In genomic region chr1:93173665-93174064, GRCm38 (mm10) we compare ENCODE assay signal across 19 mouse cellular contexts. TPM values are rescaled to one million over a fixed set of nuclear protein-coding genes. Genes with fewer than 3 reads are reported as not detected.
DNase-seq lines count a peak whose midpoint lies in the region; ATAC-seq and TF ChIP-seq lines count a peak whose summit lies in the region.
"Had no signal": no experiment of that assay in that cellular context is flagged by ENCODE, and none has a peak within 500 bp of the region (broad histone marks: within the 10 kb centered on the region; RNA-seq: fewer than 3 reads in every experiment).

No protein-coding gene starts in this region.

- peak overlapping the region; percentile 45 for H3K27ac ChIP-seq in embryonic fibroblast, embryonic 13.5 days (ENCODE audit: insufficient read depth, low read length)
- H3K27ac ChIP-seq in stomach, embryonic 16.5 days (ENCODE audit: low read length) = peak overlapping the region; percentile 46
- no peak overlapping the region for H3K27ac ChIP-seq in kidney, embryonic 15.5 days
- H3K27ac ChIP-seq: embryonic facial prominence, embryonic 15.5 days; forebrain, embryonic 12.5 days; heart, embryonic 10.5 days; hindbrain, embryonic 14.5 days; liver, embryonic 13.5 days; midbrain, embryonic 15.5 days; neural tube, embryonic 13.5 days had no signal

- H3K79me3 ChIP-seq in C2C12 (ENCODE audit: low read depth) = no peaks in the 10 kb centered on the region

- no peak overlapping the region for H3K4me2 ChIP-seq in stomach, embryonic 16.5 days (ENCODE audit: low read depth, low read length)
- H3K4me2 ChIP-seq in kidney, embryonic 15.5 days = no peak overlapping the region
- H3K4me2 ChIP-seq: embryonic facial prominence, embryonic 15.5 days; forebrain, embryonic 12.5 days; hindbrain, embryonic 14.5 days; liver, embryonic 13.5 days; midbrain, embryonic 15.5 days; neural tube, embryonic 13.5 days had no signal

- ATAC-seq in stomach, embryonic 16.5 days (ENCODE audit: insufficient read depth, low FRiP score) = no peak
- ATAC-seq in kidney, embryonic 15.5 days (replicated peaks; ENCODE audit: low FRiP score) = no peak

- H3K4me3 ChIP-seq in C2C12 (ENCODE audit: insufficient read depth, poor library complexity, severe bottlenecking) = no peak overlapping the region
- H3K4me3 ChIP-seq in embryonic fibroblast, embryonic 13.5 days (ENCODE audit: insufficient read depth, low read length) = no peak overlapping the region
- H3K4me3 ChIP-seq in stomach, embryonic 16.5 days (replicated peaks; ENCODE audit: low read length) = no peak overlapping the region
- H3K4me3 ChIP-seq in kidney, embryonic 15.5 days (replicated peaks) = no peak overlapping the region
- H3K4me3 ChIP-seq: embryonic facial prominence, embryonic 15.5 days; forebrain, embryonic 12.5 days; heart, embryonic 10.5 days; liver, embryonic 13.5 days; midbrain, embryonic 15.5 days; neural tube, embryonic 13.5 days had no signal

- TF ChIP-seq POLR2A in embryonic fibroblast, embryonic 13.5 days (IDR thresholded peaks at IDR 0.05; ENCODE audit: low read depth, low read length) = no peak

- no peak for TF ChIP-seq CTCF in C2C12 (IDR thresholded peaks at IDR 0.05; ENCODE audit: control insufficient read depth, insufficient read depth, insufficient read length)
- no peak for TF ChIP-seq CTCF in embryonic fibroblast, embryonic 13.5 days (IDR thresholded peaks at IDR 0.05; ENCODE audit: borderline replicate concordance, insufficient read depth, low read length)

- H3ac ChIP-seq in C2C12 (ENCODE audit: control insufficient read depth, insufficient read length, low read depth) = no peak overlapping the region

- H3K9ac ChIP-seq in stomach, embryonic 16.5 days (ENCODE audit: low read length) = no peak overlapping the region
- no peak overlapping the region for H3K9ac ChIP-seq in kidney, embryonic 15.5 days
- H3K9ac ChIP-seq: embryonic facial prominence, embryonic 15.5 days; forebrain, embryonic 12.5 days; hindbrain, embryonic 14.5 days; liver, embryonic 13.5 days; midbrain, embryonic 15.5 days; neural tube, embryonic 13.5 days had no signal

- WGBS in stomach, embryonic 16.5 days = 60% methylated on average over 4 of the region's 4 CpGs
- WGBS in kidney, embryonic 15.5 days = 76% methylated on average over 4 of the region's 4 CpGs

- H3K4me1 ChIP-seq in embryonic fibroblast, embryonic 13.5 days (ENCODE audit: control insufficient read depth, insufficient read depth, low read length) = peaks cover 16% of the 10 kb centered on the region
- peaks cover 14% of the 10 kb centered on the region for H3K4me1 ChIP-seq in stomach, embryonic 16.5 days (ENCODE audit: control insufficient read depth, insufficient read depth, low read length)
- H3K4me1 ChIP-seq in kidney, embryonic 15.5 days = peaks cover 31% of the 10 kb centered on the region

- H3K9me3 ChIP-seq in stomach, embryonic 16.5 days (replicated peaks; ENCODE audit: control insufficient read depth, low read length) = no peaks in the 10 kb centered on the region
- no peaks in the 10 kb centered on the region for H3K9me3 ChIP-seq in kidney, embryonic 15.5 days (replicated peaks)
- H3K9me3 ChIP-seq: embryonic facial prominence, embryonic 15.5 days; forebrain, embryonic 12.5 days; heart, embryonic 10.5 days; liver, embryonic 13.5 days; midbrain, embryonic 15.5 days; neural tube, embryonic 13.5 days had no signal

- no peaks in the 10 kb centered on the region for H3K79me2 ChIP-seq in C2C12 (ENCODE audit: control insufficient read depth, insufficient read depth)

- H3K36me3 ChIP-seq in C2C12 (ENCODE audit: control insufficient read depth, insufficient read depth) = no peaks in the 10 kb centered on the region
- no peaks in the 10 kb centered on the region for H3K36me3 ChIP-seq in stomach, embryonic 16.5 days (ENCODE audit: control insufficient read depth, insufficient read depth, low read length)
- H3K36me3 ChIP-seq in kidney, embryonic 15.5 days = no peaks in the 10 kb centered on the region
- H3K36me3 ChIP-seq: embryonic facial prominence, embryonic 15.5 days; forebrain, embryonic 12.5 days; heart, embryonic 10.5 days; liver, embryonic 13.5 days; midbrain, embryonic 15.5 days; neural tube, embryonic 13.5 days had no signal

- no peaks in the 10 kb centered on the region for H3K27me3 ChIP-seq in C2C12 (ENCODE audit: control insufficient read depth, insufficient read depth, insufficient read length)
- peaks cover 4% of the 10 kb centered on the region; the same call in 1 of the 2 replicates for H3K27me3 ChIP-seq in stomach, embryonic 16.5 days (ENCODE audit: control insufficient read depth, insufficient read depth, low read length)
- peaks cover 5% of the 10 kb centered on the region; the same call in 1 of the 2 replicates for H3K27me3 ChIP-seq in kidney, embryonic 15.5 days

- DNase-seq in right cerebral cortex, adult 18-20 months = peak; percentile 23
- no peak for DNase-seq in right cerebral cortex, postnatal 10 days (ENCODE audit: low spot score in 2 of 2)
- no peak for DNase-seq in thymus, postnatal 0 days (ENCODE audit: low spot score)

TF ChIP-seq in C2C12, 6 proteins besides CTCF, POLR2A, EP300 and RAD21:
- no peak for TF ChIP-seq MAX (IDR thresholded peaks at IDR 0.05)
- TF ChIP-seq MYOD1 (IDR thresholded peaks at IDR 0.05; ENCODE audit: control insufficient read depth, insufficient read length, low read depth) = no peak
- TF ChIP-seq FOSL1 (IDR thresholded peaks at IDR 0.05; ENCODE audit: insufficient read depth, low read length, poor library complexity, severe bottlenecking) = peak; percentile 81
- TF ChIP-seq MYOG (IDR thresholded peaks at IDR 0.05; ENCODE audit: control insufficient read depth, extremely low read depth, insufficient read length) = no peak

RNA-seq across cellular contexts. Expression of gene Crocc2, which starts 5.1 kb away (rescaled TPM):
- 0.01 TPM for polyA plus RNA-seq in C2C12 (2012; fragmentation: generic; extraction: Trizol)
- polyA plus RNA-seq in embryonic fibroblast, embryonic 13.5 days (2011; ENCODE audit: insufficient read length, low read depth, missing spikeins) = 0.20 and 0.32 TPM in 2 replicates
- 0.18 and 0.24 TPM in 2 replicates for polyA plus RNA-seq in stomach, embryonic 16.5 days (2015; fragmentation: Nextera tagmentation; extraction: Ambion mirVana)
- polyA plus RNA-seq in thymus, postnatal 0 days (2015; fragmentation: Nextera tagmentation; extraction: Ambion mirVana) = 0.08 and 0.10 TPM in 2 replicates
- polyA plus RNA-seq in kidney, embryonic 15.5 days (2015; fragmentation: Nextera tagmentation; extraction: Ambion mirVana) = 0.19 and 0.25 TPM in 2 replicates
- polyA plus RNA-seq: CD4-positive, CD25-positive, alpha-beta regulatory T cell, adult 4 months; inflammation-experienced regulatory T-cells, adult 6 months; liver, embryonic 13.5 days had no signal

RNA-seq across cellular contexts. Expression of gene 2310007B03Rik, which starts 12.9 kb away (rescaled TPM):
- 0.09 TPM for polyA plus RNA-seq in C2C12 (2012; fragmentation: generic; extraction: Trizol)
- not detected in 2 replicates for polyA plus RNA-seq in embryonic fibroblast, embryonic 13.5 days (2011; ENCODE audit: insufficient read length, low read depth, missing spikeins)
- 17.7 and 32.8 TPM in 2 replicates for polyA plus RNA-seq in stomach, embryonic 16.5 days (2015; fragmentation: Nextera tagmentation; extraction: Ambion mirVana)
- polyA plus RNA-seq in thymus, postnatal 0 days (2015; fragmentation: Nextera tagmentation; extraction: Ambion mirVana) = 0.50 and 0.74 TPM in 2 replicates
- 1.2 and 1.4 TPM in 2 replicates for polyA plus RNA-seq in kidney, embryonic 15.5 days (2015; fragmentation: Nextera tagmentation; extraction: Ambion mirVana)
- polyA plus RNA-seq: CD4-positive, CD25-positive, alpha-beta regulatory T cell, adult 4 months; inflammation-experienced regulatory T-cells, adult 6 months; neural tube, embryonic 13.5 days had no signal

RNA-seq across cellular contexts. Expression of gene Agxt, which starts 38.6 kb away (rescaled TPM):
- polyA plus RNA-seq in C2C12 (2012; fragmentation: generic; extraction: Trizol) = not detected
- polyA plus RNA-seq in embryonic fibroblast, embryonic 13.5 days (2011; ENCODE audit: insufficient read length, low read depth, missing spikeins) = not detected in 2 replicates
- 0.47 and 0.53 TPM in 2 replicates for polyA plus RNA-seq in stomach, embryonic 16.5 days (2015; fragmentation: Nextera tagmentation; extraction: Ambion mirVana)
- polyA plus RNA-seq in thymus, postnatal 0 days (2015; fragmentation: Nextera tagmentation; extraction: Ambion mirVana) = 0.13 and 0.21 TPM in 2 replicates
- polyA plus RNA-seq in kidney, embryonic 15.5 days (2015; fragmentation: Nextera tagmentation; extraction: Ambion mirVana) = 0.38 TPM in 1 of 2 replicates, not detected in the other
- polyA plus RNA-seq: CD4-positive, CD25-positive, alpha-beta regulatory T cell, adult 4 months; forebrain, embryonic 12.5 days; heart, embryonic 16.5 days; hindbrain, embryonic 14.5 days; inflammation-experienced regulatory T-cells, adult 6 months; limb, embryonic 14.5 days; lung, adult 2 months; midbrain, embryonic 15.5 days; neural tube, embryonic 13.5 days had no signal
